Mouse (Mus musculus) megakaryocyte, adult 5-6 weeks (primary cell): ENCODE results near the gene Fgf4. TPM values are rescaled to one million over a fixed set of nuclear protein-coding genes. Genes with fewer than 3 reads are reported as not detected.

Source experiments
- ATAC-seq: 2 replicates; pipeline ENCODE4 v1.8.0; 2016; ENCODE audit warnings: mild to moderate bottlenecking, inconsistent platforms; ENCODE audit not compliant: poor library complexity, severe bottlenecking
- total RNA-seq, 2 experiments: library from RNA; stranded (forward) in 1 of 2; stranded (reverse) in 1 of 2; fragments of 153-499, 151-499 nt in 1 of 2; fragments of 221-1000, 200-1000 nt in 1 of 2; gene quantifications; 2 replicates each; pipeline versions ENCODE4 v1.2.3 to v1.2.4; 2015 to 2017

Gene Fgf4
- not detected in 2 replicates for total RNA-seq (2015)
- total RNA-seq (2017) = not detected in 2 replicates

GRCm38 (mm10) chr7:144847067-144847466, at the start of gene Fgf4:
TSS of gene Fgf4 (plus strand) at chr7:144847367.
- ATAC-seq = no peak

- ATAC-seq = no peak
Observed at GRCm38 (mm10) chr7:144798471-144798870, 48.7 kb upstream of the Fgf4 start.

GRCm38 (mm10) chr7:144807036-144807435, 40.1 kb upstream of the Fgf4 start:
- no peak for ATAC-seq

- ATAC-seq = no peak
Observed at GRCm38 (mm10) chr7:144807976-144808577, 39.1 kb upstream of the Fgf4 start.

- no peak for ATAC-seq
Observed at GRCm38 (mm10) chr7:144811521-144811920, 35.6 kb upstream of the Fgf4 start.

GRCm38 (mm10) chr7:144821901-144822300, 25.3 kb upstream of the Fgf4 start:
- no peak for ATAC-seq

- ATAC-seq = no peak
Observed at GRCm38 (mm10) chr7:144823988-144824387, 23.2 kb upstream of the Fgf4 start.

GRCm38 (mm10) chr7:144828369-144828768, 18.8 kb upstream of the Fgf4 start:
- no peak for ATAC-seq

GRCm38 (mm10) chr7:144837891-144838488, 9.2 kb upstream of the Fgf4 start, which contains the start of gene Fgf3:
TSS of gene Fgf3 (plus strand) at chr7:144838083.
- ATAC-seq = no peak

- peak; percentile 43 for ATAC-seq
Observed at GRCm38 (mm10) chr7:144838522-144839503, 8.4 kb upstream of the Fgf4 start.

- ATAC-seq = peak; percentile 73
Observed at GRCm38 (mm10) chr7:144846158-144846557, 1.0 kb upstream of the Fgf4 start.

GRCm38 (mm10) chr7:144851321-144851720, 4.2 kb downstream of the Fgf4 start:
- no peak for ATAC-seq

- no peak for ATAC-seq
Observed at GRCm38 (mm10) chr7:144854966-144855365, 7.8 kb downstream of the Fgf4 start.

GRCm38 (mm10) chr7:144857158-144857557, 10.0 kb downstream of the Fgf4 start:
- peak; percentile 50 for ATAC-seq

- ATAC-seq = no peak
Observed at GRCm38 (mm10) chr7:144857826-144858342, 10.7 kb downstream of the Fgf4 start.

- no peak for ATAC-seq
Observed at GRCm38 (mm10) chr7:144858702-144859101, 11.5 kb downstream of the Fgf4 start.

GRCm38 (mm10) chr7:144861056-144861768, 14.0 kb downstream of the Fgf4 start:
- no peak for ATAC-seq

GRCm38 (mm10) chr7:144861769-144862070, 14.6 kb downstream of the Fgf4 start:
- no peak for ATAC-seq

GRCm38 (mm10) chr7:144862126-144862525, 15.0 kb downstream of the Fgf4 start:
- ATAC-seq = no peak

- peak; percentile 58; the same call in 1 of the 2 replicates for ATAC-seq
Observed at GRCm38 (mm10) chr7:144862712-144863111, 15.5 kb downstream of the Fgf4 start.

- no peak for ATAC-seq
Observed at GRCm38 (mm10) chr7:144863196-144863595, 16.0 kb downstream of the Fgf4 start.
